Mouse (Mus musculus): ENCODE measurements around the gene Wrap53. TPM values are rescaled to one million over a fixed set of nuclear protein-coding genes. Genes with fewer than 3 reads are reported as not detected.

Wrap53 gene
- total RNA-seq, 1 experiment from 2014 or later = 2.8 TPM

- ATAC-seq (replicated peaks; ENCODE audit: insufficient number of reproducible peaks, low FRiP score, low TSS enrichment, poor library complexity, severe bottlenecking) = no peak
These were observed 25.0 kb upstream of the Wrap53 start for GRCm38 (mm10) chr11:69604795-69605664.

- no peak for ATAC-seq (replicated peaks; ENCODE audit: insufficient number of reproducible peaks, low FRiP score, low TSS enrichment, poor library complexity, severe bottlenecking)
These were observed 24.3 kb upstream of the Wrap53 start for GRCm38 (mm10) chr11:69604347-69604746.

GRCm38 (mm10) chr11:69603516-69603915 is 23.5 kb upstream of the Wrap53 start:
- no peak for ATAC-seq (replicated peaks; ENCODE audit: insufficient number of reproducible peaks, low FRiP score, low TSS enrichment, poor library complexity, severe bottlenecking)

- ATAC-seq (replicated peaks; ENCODE audit: insufficient number of reproducible peaks, low FRiP score, low TSS enrichment, poor library complexity, severe bottlenecking) = no peak
These were observed 21.7 kb upstream of the Wrap53 start for GRCm38 (mm10) chr11:69601768-69602167.

GRCm38 (mm10) chr11:69600098-69600497 is 20.0 kb upstream of the Wrap53 start:
- ATAC-seq (replicated peaks; ENCODE audit: insufficient number of reproducible peaks, low FRiP score, low TSS enrichment, poor library complexity, severe bottlenecking) = no peak

- ATAC-seq (replicated peaks; ENCODE audit: insufficient number of reproducible peaks, low FRiP score, low TSS enrichment, poor library complexity, severe bottlenecking) = no peak
These were observed 19.4 kb upstream of the Wrap53 start for GRCm38 (mm10) chr11:69599436-69599835.

- ATAC-seq (replicated peaks; ENCODE audit: insufficient number of reproducible peaks, low FRiP score, low TSS enrichment, poor library complexity, severe bottlenecking) = no peak
These were observed 14.8 kb upstream of the Wrap53 start for GRCm38 (mm10) chr11:69594853-69595252.

GRCm38 (mm10) chr11:69592799-69593198 is 12.7 kb upstream of the Wrap53 start:
- ATAC-seq (replicated peaks; ENCODE audit: insufficient number of reproducible peaks, low FRiP score, low TSS enrichment, poor library complexity, severe bottlenecking) = no peak

GRCm38 (mm10) chr11:69591899-69592637 is 12.0 kb upstream of the Wrap53 start:
- no peak for ATAC-seq (replicated peaks; ENCODE audit: insufficient number of reproducible peaks, low FRiP score, low TSS enrichment, poor library complexity, severe bottlenecking)

- ATAC-seq (replicated peaks; ENCODE audit: insufficient number of reproducible peaks, low FRiP score, low TSS enrichment, poor library complexity, severe bottlenecking) = no peak
These were observed 11.4 kb upstream of the Wrap53 start for GRCm38 (mm10) chr11:69591424-69591823.

GRCm38 (mm10) chr11:69590622-69591021 is 10.6 kb upstream of the Wrap53 start:
- no peak for ATAC-seq (replicated peaks; ENCODE audit: insufficient number of reproducible peaks, low FRiP score, low TSS enrichment, poor library complexity, severe bottlenecking)

GRCm38 (mm10) chr11:69589207-69589834 is 9.3 kb upstream of the Wrap53 start:
- ATAC-seq (replicated peaks; ENCODE audit: insufficient number of reproducible peaks, low FRiP score, low TSS enrichment, poor library complexity, severe bottlenecking) = no peak

GRCm38 (mm10) chr11:69585718-69586325 is 5.8 kb upstream of the Wrap53 start:
- ATAC-seq (replicated peaks; ENCODE audit: insufficient number of reproducible peaks, low FRiP score, low TSS enrichment, poor library complexity, severe bottlenecking) = peak; percentile 55

GRCm38 (mm10) chr11:69584937-69585336 is 4.9 kb upstream of the Wrap53 start:
- no peak for ATAC-seq (replicated peaks; ENCODE audit: insufficient number of reproducible peaks, low FRiP score, low TSS enrichment, poor library complexity, severe bottlenecking)

- ATAC-seq (replicated peaks; ENCODE audit: insufficient number of reproducible peaks, low FRiP score, low TSS enrichment, poor library complexity, severe bottlenecking) = no peak
These were observed 4.0 kb upstream of the Wrap53 start for GRCm38 (mm10) chr11:69584008-69584407.

- no peak for ATAC-seq (replicated peaks; ENCODE audit: insufficient number of reproducible peaks, low FRiP score, low TSS enrichment, poor library complexity, severe bottlenecking)
These were observed 2.3 kb upstream of the Wrap53 start for GRCm38 (mm10) chr11:69582230-69582805.

- no peak for ATAC-seq (replicated peaks; ENCODE audit: insufficient number of reproducible peaks, low FRiP score, low TSS enrichment, poor library complexity, severe bottlenecking)
These were observed 1.8 kb upstream of the Wrap53 start for GRCm38 (mm10) chr11:69581814-69582213.

- ATAC-seq (replicated peaks; ENCODE audit: insufficient number of reproducible peaks, low FRiP score, low TSS enrichment, poor library complexity, severe bottlenecking) = peak; percentile 57
These were observed 1.2 kb upstream of the Wrap53 start for GRCm38 (mm10) chr11:69581147-69581688.

All from monocyte, adult 5-6 weeks (primary cell).